Mouse (Mus musculus) forebrain, embryonic 16.5 days (tissue): ENCODE results near the gene Mst1r. TPM values are rescaled to one million over a fixed set of nuclear protein-coding genes. Genes with fewer than 3 reads are reported as not detected.

Experiments
- ATAC-seq: fragments of 200-750 bp; cut with Nextera tagmentation; 2 replicates; pipeline ENCODE4 v1.8.0; 2017; ENCODE audit warnings: mild to moderate bottlenecking, moderate library complexity
- H3K27ac ChIP-seq: fragments of 300-500 bp; sonication (generic); 2 replicates; pipeline ENCODE4 v1.5.1; 2014; ENCODE audit warnings: low read length, control low read depth
- H3K27me3 ChIP-seq: fragments of 300-500 bp; sonication (generic); replicated peaks from 2 replicates; pipeline ENCODE4 v1.6.1; 2014; ENCODE audit warnings: low read length; ENCODE audit not compliant: control insufficient read depth, insufficient read depth
- H3K36me3 ChIP-seq: fragments of 300-500 bp; sonication (generic); 2 replicates; pipeline ENCODE4 v1.6.1; 2014; ENCODE audit not compliant: control insufficient read depth, insufficient read depth
- H3K4me1 ChIP-seq: fragments of 300-500 bp; sonication (generic); replicated peaks from 2 replicates; pipeline ENCODE4 v1.6.1; 2014; ENCODE audit warnings: low read length; ENCODE audit not compliant: control insufficient read depth, insufficient read depth
- H3K4me2 ChIP-seq: fragments of 300-500 bp; sonication (generic); 2 replicates; pipeline ENCODE4 v1.6.1; 2014; ENCODE audit warnings: mild to moderate bottlenecking, low read length, control low read depth
- H3K4me3 ChIP-seq: fragments of 300-500 bp; sonication (generic); replicated peaks from 2 replicates; pipeline ENCODE4 v1.5.1; 2014; ENCODE audit warnings: mild to moderate bottlenecking, low read length, control low read depth
- H3K9ac ChIP-seq: fragments of 300-500 bp; sonication (generic); replicated peaks from 2 replicates; pipeline ENCODE4 v1.6.1; 2014; ENCODE audit warnings: low read depth, low read length, control low read depth
- H3K9me3 ChIP-seq: fragments of 300-500 bp; sonication (generic); 2 replicates; pipeline ENCODE4 v1.6.1; 2016; ENCODE audit warnings: low read length; ENCODE audit not compliant: control insufficient read depth
- WGBS: fragments of 180-500 bp; shearing (Covaris S2); extraction: QIAGEN DNeasy Blood & Tissue Kit; methylation state at CpG from one replicate; pipeline ENCODE4 v1.1.7; 2014; 5-methylcytosine and 5-hydroxymethylcytosine counted together
- polyA plus RNA-seq: library from polyadenylated mRNA; unstranded; fragments of >200 nt; fragmentation: Nextera tagmentation; extraction: Ambion mirVana; gene quantifications from 2 replicates; pipeline ENCODE4 v1.2.1, GENCODE M21; 2015

Gene Mst1r
- polyA plus RNA-seq, 1 experiment from 2014 or later: 1.3 TPM

- H3K27ac ChIP-seq: no peak overlapping the region
- H3K9ac ChIP-seq: no peak overlapping the region
- WGBS: 94% methylated on average over 6 of the region's 6 CpGs
- 0 out of 2 replicates have a peak, but pooled peaks cover 2% of the 10 kb centered on the region for H3K27me3 ChIP-seq
- H3K4me3 ChIP-seq: no peak overlapping the region
- ATAC-seq: no peak
- H3K9me3 ChIP-seq: no peaks in the 10 kb centered on the region
- H3K36me3 ChIP-seq: no peaks in the 10 kb centered on the region
- peaks cover 14% of the 10 kb centered on the region for H3K4me1 ChIP-seq
- H3K4me2 ChIP-seq: no peak overlapping the region
Measured at GRCm38 (mm10) chr9:107890260-107890659, 16.4 kb upstream of the Mst1r start.

GRCm38 (mm10) chr9:107891023-107891422 is 15.7 kb upstream of the Mst1r start:
- Histone ChIP-seq H3K36me3 (no peaks in the 10 kb centered on the region), H3K9me3 (no peaks in the 10 kb centered on the region), H3K4me2 (no peak overlapping the region), H3K27me3 (0 out of 2 replicates have a peak, but pooled peaks cover 2% of the 10 kb centered on the region), H3K4me3 (no peak overlapping the region), H3K9ac (no peak overlapping the region), H3K27ac (no peak overlapping the region), H3K4me1 (peaks cover 14% of the 10 kb centered on the region)
- WGBS: 90% methylated on average over 1 of the region's 1 CpGs
- ATAC-seq: no peak

GRCm38 (mm10) chr9:107898563-107898962 is 8.1 kb upstream of the Mst1r start:
- no peak for ATAC-seq
- H3K27me3 ChIP-seq: peaks cover 4% of the 10 kb centered on the region; the same call in 1 of the 2 replicates
- no peaks in the 10 kb centered on the region for H3K9me3 ChIP-seq
- H3K4me3 ChIP-seq: no peak overlapping the region
- no peak overlapping the region for H3K9ac ChIP-seq
- H3K4me2 ChIP-seq: no peak overlapping the region
- H3K27ac ChIP-seq: no peak overlapping the region
- peaks cover 14% of the 10 kb centered on the region for H3K4me1 ChIP-seq
- peaks cover 7% of the 10 kb centered on the region for H3K36me3 ChIP-seq
- 80% methylated on average over 10 of the region's 10 CpGs for WGBS

DNA sequence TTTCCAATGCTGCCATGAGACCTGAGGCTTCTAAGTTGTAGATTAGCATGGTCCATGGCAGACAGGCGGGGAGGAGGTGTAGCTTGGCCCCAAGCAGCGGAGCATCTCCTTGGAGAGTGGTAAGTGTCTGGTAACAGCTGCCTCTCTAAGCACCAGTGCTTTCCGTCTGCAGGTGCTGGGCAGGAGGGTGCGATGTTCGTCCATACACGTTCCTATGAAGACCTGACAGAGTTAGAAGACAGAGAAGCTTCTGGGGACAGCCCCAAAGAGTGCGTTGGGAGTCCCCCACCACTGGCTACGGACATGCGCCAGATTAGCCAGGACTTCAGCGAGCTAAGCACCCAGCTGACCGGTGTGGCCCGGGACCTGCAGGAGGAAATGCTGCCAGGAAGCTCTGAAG is 6.8 kb upstream of the Mst1r start:
- Histone ChIP-seq H3K9me3 (no peaks in the 10 kb centered on the region), H3K4me2 (no peak overlapping the region), H3K9ac (no peak overlapping the region; the same call in 1 of the 2 replicates), H3K4me1 (peaks cover 14% of the 10 kb centered on the region), H3K36me3 (peaks cover 7% of the 10 kb centered on the region), H3K27me3 (peaks cover 4% of the 10 kb centered on the region; the same call in 1 of the 2 replicates), H3K27ac (no peak overlapping the region), H3K4me3 (no peak overlapping the region)
- no peak for ATAC-seq
- WGBS: 73% methylated on average over 12 of the region's 12 CpGs

DNA sequence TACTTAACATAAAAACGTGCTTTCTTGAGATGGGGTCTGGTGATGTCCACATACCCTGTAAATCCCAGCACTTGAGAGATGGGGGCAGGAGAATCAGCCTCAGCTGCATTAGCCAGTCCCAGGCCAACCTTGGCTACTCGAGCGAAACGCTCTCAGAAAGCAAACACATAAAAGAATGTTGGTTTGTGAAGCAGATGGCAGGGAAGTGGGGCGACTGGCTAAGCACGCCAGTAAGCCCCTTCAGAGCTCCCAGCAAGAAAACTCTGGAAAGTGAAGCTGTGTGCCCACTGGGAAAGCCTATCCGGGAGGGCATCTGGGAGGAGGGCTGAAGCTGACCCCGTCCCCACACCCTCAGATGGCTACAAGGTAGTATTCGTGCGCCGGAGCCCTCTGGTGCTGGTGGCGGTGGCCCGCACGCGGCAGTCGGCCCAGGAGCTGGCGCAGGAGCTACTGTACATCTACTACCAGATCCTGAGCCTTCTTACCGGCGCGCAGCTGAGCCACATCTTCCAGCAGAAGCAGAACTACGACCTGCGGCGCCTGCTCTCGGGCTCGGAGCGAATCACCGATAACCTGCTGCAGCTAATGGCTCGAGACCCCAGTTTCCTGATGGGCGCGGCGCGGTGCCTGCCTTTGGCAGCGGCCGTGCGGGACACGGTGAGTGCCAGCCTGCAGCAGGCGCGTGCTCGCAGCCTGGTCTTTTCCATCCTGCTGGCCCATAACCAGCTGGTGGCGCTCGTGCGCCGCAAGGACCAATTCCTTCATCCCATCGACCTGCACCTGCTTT is 5.6 kb upstream of the Mst1r start:
- Histone ChIP-seq H3K4me1 (peaks cover 16% of the 10 kb centered on the region), H3K4me2 (peak overlapping the region; percentile 68), H3K4me3 (peak overlapping the region; percentile 41), H3K36me3 (peaks cover 7% of the 10 kb centered on the region), H3K27me3 (peaks cover 6% of the 10 kb centered on the region; the same call in 1 of the 2 replicates), H3K9ac (peak overlapping the region; percentile 60), H3K27ac (peak overlapping the region; percentile 27; the same call in 1 of the 2 replicates), H3K9me3 (no peaks in the 10 kb centered on the region)
- ATAC-seq: peak; percentile 76
- 2% methylated on average over 42 of the region's 44 CpGs for WGBS

DNA sequence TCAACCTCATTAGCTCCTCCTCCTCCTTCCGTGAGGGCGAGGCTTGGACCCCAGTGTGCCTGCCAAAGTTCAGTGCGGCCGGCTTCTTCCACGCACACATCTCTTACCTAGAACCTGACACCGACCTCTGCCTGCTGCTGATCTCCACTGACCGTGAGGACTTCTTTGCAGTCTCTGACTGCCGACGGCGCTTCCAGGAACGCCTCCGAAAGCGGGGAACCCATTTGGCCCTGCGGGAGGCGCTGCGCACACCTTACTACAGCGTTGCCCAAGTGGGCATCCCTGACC is 5.1 kb upstream of the Mst1r start:
- H3K9me3 ChIP-seq: no peaks in the 10 kb centered on the region
- WGBS: 11% methylated on average over 17 of the region's 17 CpGs
- H3K4me3 ChIP-seq: peak overlapping the region; percentile 41
- no peak overlapping the region for H3K27ac ChIP-seq
- ATAC-seq: no peak
- peaks cover 7% of the 10 kb centered on the region for H3K36me3 ChIP-seq
- peak overlapping the region; percentile 68 for H3K4me2 ChIP-seq
- peak overlapping the region; percentile 60; the same call in 1 of the 2 replicates for H3K9ac ChIP-seq
- H3K27me3 ChIP-seq: peaks cover 7% of the 10 kb centered on the region; the same call in 1 of the 2 replicates
- peaks cover 20% of the 10 kb centered on the region for H3K4me1 ChIP-seq

- no peaks in the 10 kb centered on the region for H3K9me3 ChIP-seq
- ATAC-seq: peak; percentile 36; the same call in 1 of the 2 replicates
- 3% methylated on average over 4 of the region's 4 CpGs for WGBS
- peaks cover 3% of the 10 kb centered on the region; the same call in 1 of the 2 replicates for H3K36me3 ChIP-seq
- peaks cover 7% of the 10 kb centered on the region; the same call in 1 of the 2 replicates for H3K27me3 ChIP-seq
- H3K27ac ChIP-seq: no peak overlapping the region
- H3K9ac ChIP-seq: no peak overlapping the region
- H3K4me1 ChIP-seq: peaks cover 28% of the 10 kb centered on the region
- no peak overlapping the region for H3K4me2 ChIP-seq
- no peak overlapping the region for H3K4me3 ChIP-seq
Measured at GRCm38 (mm10) chr9:107904726-107905125, 1.9 kb upstream of the Mst1r start.

GRCm38 (mm10) chr9:107906967-107907800 is 511 bp downstream of the Mst1r start:
- peak overlapping the region; percentile 27 for H3K4me3 ChIP-seq
- WGBS: 49% methylated on average over 31 of the region's 31 CpGs
- H3K9ac ChIP-seq: peak overlapping the region; percentile 43
- peaks cover 3% of the 10 kb centered on the region; the same call in 1 of the 2 replicates for H3K36me3 ChIP-seq
- peaks cover 13% of the 10 kb centered on the region for H3K4me1 ChIP-seq
- no peaks in the 10 kb centered on the region for H3K9me3 ChIP-seq
- no peak overlapping the region for H3K27ac ChIP-seq
- H3K27me3 ChIP-seq: 0 out of 2 replicates have a peak, but pooled peaks cover 2% of the 10 kb centered on the region
- H3K4me2 ChIP-seq: peak overlapping the region; percentile 53
- no peak for ATAC-seq

GRCm38 (mm10) chr9:107907801-107908120 is 1.1 kb downstream of the Mst1r start:
- no peak overlapping the region for H3K27ac ChIP-seq
- no peak overlapping the region for H3K4me3 ChIP-seq
- no peaks in the 10 kb centered on the region for H3K9me3 ChIP-seq
- H3K36me3 ChIP-seq: peaks cover under 1% of the 10 kb centered on the region; the same call in 1 of the 2 replicates
- WGBS: 83% methylated on average over 14 of the region's 14 CpGs
- ATAC-seq: no peak
- no peak overlapping the region for H3K4me2 ChIP-seq
- peaks cover 13% of the 10 kb centered on the region for H3K4me1 ChIP-seq
- 0 out of 2 replicates have a peak, but pooled peaks cover 2% of the 10 kb centered on the region for H3K27me3 ChIP-seq
- no peak overlapping the region for H3K9ac ChIP-seq
